Mouse (Mus musculus) midbrain, embryonic 12.5 days (tissue): Measurements from ENCODE around the gene Sec14l3. TPM values are rescaled to one million over a fixed set of nuclear protein-coding genes. Genes with fewer than 3 reads are reported as not detected.

Experiments used
- ATAC-seq: fragments of 200-750 bp; cut with Nextera tagmentation; 2 replicates; pipeline ENCODE4 v1.8.0; 2017; ENCODE audit warnings: low read depth, moderate TSS enrichment, moderate library complexity; ENCODE audit not compliant: low FRiP score
- H3K27ac ChIP-seq: fragments of 300-500 bp; sonication (generic); replicated peaks from 2 replicates; pipeline ENCODE4 v1.5.1; 2016; ENCODE audit warnings: mild to moderate bottlenecking
- H3K27me3 ChIP-seq: fragments of 300-500 bp; sonication (generic); 2 replicates; pipeline ENCODE4 v1.6.1; 2016; ENCODE audit warnings: mild to moderate bottlenecking
- H3K36me3 ChIP-seq: fragments of 300-500 bp; sonication (generic); 2 replicates; pipeline ENCODE4 v1.6.1; 2016
- H3K4me1 ChIP-seq: fragments of 300-500 bp; sonication (generic); 2 replicates; pipeline ENCODE4 v1.6.1; 2016
- H3K4me2 ChIP-seq: fragments of 300-500 bp; sonication (generic); replicated peaks from 2 replicates; pipeline ENCODE4 v1.6.1; 2016; ENCODE audit warnings: mild to moderate bottlenecking, moderate library complexity
- H3K4me3 ChIP-seq: fragments of 300-500 bp; sonication (generic); 2 replicates; pipeline ENCODE4 v1.5.1; 2016; ENCODE audit warnings: mild to moderate bottlenecking
- H3K9ac ChIP-seq: fragments of 300-500 bp; sonication (generic); replicated peaks from 2 replicates; pipeline ENCODE4 v1.6.1; 2016; ENCODE audit warnings: mild to moderate bottlenecking, moderate library complexity
- H3K9me3 ChIP-seq: fragments of 300-500 bp; sonication (generic); 2 replicates; pipeline ENCODE4 v1.6.1; 2016; ENCODE audit warnings: mild to moderate bottlenecking
- WGBS: fragments of 180-500 bp; shearing (Covaris S2); methylation state at CpG from one replicate; pipeline ENCODE4 v1.1.7; 2016; 5-methylcytosine and 5-hydroxymethylcytosine counted together
- polyA plus RNA-seq: library from polyadenylated mRNA; unstranded; fragments of >200 nt; fragmentation: Nextera tagmentation; extraction: Ambion mirVana; gene quantifications from 2 replicates; pipeline ENCODE4 v1.2.1, GENCODE M21; 2016

Gene Sec14l3
- polyA plus RNA-seq, 1 experiment from 2014 or later = not detected

DNA sequence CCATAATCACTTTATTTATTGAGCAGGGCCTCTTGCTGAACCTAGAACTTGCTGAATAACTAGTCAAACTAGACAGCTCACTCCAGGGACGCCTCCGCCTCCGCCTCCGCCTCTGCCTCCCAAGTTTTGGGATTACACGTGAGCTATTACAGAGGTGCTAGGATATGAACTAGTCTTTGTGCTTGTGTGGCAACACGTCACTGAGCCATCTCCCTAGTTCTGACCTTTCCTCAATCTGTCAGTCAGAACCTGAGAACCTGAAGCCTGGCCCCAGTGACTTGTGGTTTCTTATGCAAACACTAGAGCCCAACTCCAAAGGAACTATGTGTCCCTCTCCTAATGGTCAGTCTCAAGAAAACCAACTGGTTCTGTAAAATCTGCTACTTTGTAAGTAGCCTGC, 28.7 kb upstream of the Sec14l3 start:
- Histone ChIP-seq H3K27ac (no peak overlapping the region), H3K36me3 (no peaks in the 10 kb centered on the region), H3K9me3 (no peaks in the 10 kb centered on the region), H3K4me3 (no peak overlapping the region), H3K4me1 (no peaks in the 10 kb centered on the region), H3K4me2 (no peak overlapping the region), H3K27me3 (peaks cover 7% of the 10 kb centered on the region), H3K9ac (no peak overlapping the region)
- WGBS = 92% methylated on average over 6 of the region's 6 CpGs
- no peak for ATAC-seq

GRCm38 (mm10) chr11:4036365-4037084, 28.1 kb upstream of the Sec14l3 start:
- H3K36me3 ChIP-seq = no peaks in the 10 kb centered on the region
- no peak overlapping the region for H3K4me2 ChIP-seq
- H3K4me3 ChIP-seq = no peak overlapping the region
- no peak for ATAC-seq
- H3K9ac ChIP-seq = no peak overlapping the region
- H3K9me3 ChIP-seq = no peaks in the 10 kb centered on the region
- no peaks in the 10 kb centered on the region for H3K4me1 ChIP-seq
- peaks cover 4% of the 10 kb centered on the region for H3K27me3 ChIP-seq
- WGBS = 70% methylated on average over 9 of the region's 9 CpGs
- H3K27ac ChIP-seq = no peak overlapping the region

GRCm38 (mm10) chr11:4039951-4040350, 24.7 kb upstream of the Sec14l3 start:
- no peaks in the 10 kb centered on the region for H3K9me3 ChIP-seq
- H3K4me1 ChIP-seq = no peaks in the 10 kb centered on the region
- ATAC-seq = no peak
- no peak overlapping the region for H3K9ac ChIP-seq
- H3K4me2 ChIP-seq = no peak overlapping the region
- 93% methylated on average over 4 of the region's 4 CpGs for WGBS
- H3K27me3 ChIP-seq = 0 out of 2 replicates have a peak, but pooled peaks cover 3% of the 10 kb centered on the region
- no peaks in the 10 kb centered on the region for H3K36me3 ChIP-seq
- H3K4me3 ChIP-seq = no peak overlapping the region
- no peak overlapping the region for H3K27ac ChIP-seq

- Histone ChIP-seq H3K36me3 (no peaks in the 10 kb centered on the region), H3K27ac (no peak overlapping the region), H3K4me2 (no peak overlapping the region), H3K4me1 (no peaks in the 10 kb centered on the region), H3K27me3 (0 out of 2 replicates have a peak, but pooled peaks cover 3% of the 10 kb centered on the region), H3K4me3 (no peak overlapping the region), H3K9me3 (no peaks in the 10 kb centered on the region), H3K9ac (no peak overlapping the region)
- no peak for ATAC-seq
- 79% methylated on average over 6 of the region's 6 CpGs for WGBS
Observed at GRCm38 (mm10) chr11:4041123-4041625, 23.5 kb upstream of the Sec14l3 start.

GRCm38 (mm10) chr11:4043081-4043480, 21.6 kb upstream of the Sec14l3 start:
- 0 out of 2 replicates have a peak, but pooled peaks cover 3% of the 10 kb centered on the region for H3K27me3 ChIP-seq
- H3K9me3 ChIP-seq = no peaks in the 10 kb centered on the region
- no peak overlapping the region for H3K4me2 ChIP-seq
- no peak overlapping the region for H3K4me3 ChIP-seq
- ATAC-seq = no peak
- no peak overlapping the region for H3K9ac ChIP-seq
- no peak overlapping the region for H3K27ac ChIP-seq
- no peaks in the 10 kb centered on the region for H3K4me1 ChIP-seq
- 86% methylated on average over 7 of the region's 7 CpGs for WGBS
- no peaks in the 10 kb centered on the region for H3K36me3 ChIP-seq

GRCm38 (mm10) chr11:4046526-4046925, 18.1 kb upstream of the Sec14l3 start:
- H3K27me3 ChIP-seq = 0 out of 2 replicates have a peak, but pooled peaks cover 3% of the 10 kb centered on the region
- no peak overlapping the region for H3K27ac ChIP-seq
- H3K4me3 ChIP-seq = no peak overlapping the region
- H3K9me3 ChIP-seq = no peaks in the 10 kb centered on the region
- no peaks in the 10 kb centered on the region for H3K36me3 ChIP-seq
- H3K4me2 ChIP-seq = no peak overlapping the region
- no peak overlapping the region for H3K9ac ChIP-seq
- WGBS = 76% methylated on average over 5 of the region's 5 CpGs
- ATAC-seq = no peak
- H3K4me1 ChIP-seq = no peaks in the 10 kb centered on the region

DNA sequence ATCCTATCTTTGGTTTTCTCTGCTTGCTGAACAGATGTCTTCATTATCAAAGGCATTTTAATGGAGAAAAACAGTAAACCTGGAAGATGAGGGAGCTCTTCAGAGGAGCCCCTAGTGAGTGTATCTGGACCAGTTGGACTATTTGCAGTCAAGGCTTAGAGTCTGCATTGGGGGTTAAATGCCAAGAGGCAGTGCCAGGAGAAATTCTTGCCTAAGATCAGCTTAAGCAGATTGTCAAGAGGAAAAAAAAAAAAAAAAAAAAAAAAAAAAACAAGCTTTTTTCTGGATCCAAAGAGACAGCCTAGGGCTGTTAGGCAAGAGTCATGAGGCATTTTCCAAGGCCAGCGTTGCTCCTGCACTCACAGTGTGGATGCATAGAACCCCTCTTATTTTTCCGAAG, 16.9 kb upstream of the Sec14l3 start:
- Histone ChIP-seq H3K9ac (no peak overlapping the region), H3K4me2 (no peak overlapping the region), H3K4me3 (no peak overlapping the region), H3K9me3 (no peaks in the 10 kb centered on the region), H3K27me3 (0 out of 2 replicates have a peak, but pooled peaks cover 3% of the 10 kb centered on the region), H3K36me3 (no peaks in the 10 kb centered on the region), H3K27ac (no peak overlapping the region), H3K4me1 (no peaks in the 10 kb centered on the region)
- 84% methylated on average over 2 of the region's 2 CpGs for WGBS
- no peak for ATAC-seq

DNA sequence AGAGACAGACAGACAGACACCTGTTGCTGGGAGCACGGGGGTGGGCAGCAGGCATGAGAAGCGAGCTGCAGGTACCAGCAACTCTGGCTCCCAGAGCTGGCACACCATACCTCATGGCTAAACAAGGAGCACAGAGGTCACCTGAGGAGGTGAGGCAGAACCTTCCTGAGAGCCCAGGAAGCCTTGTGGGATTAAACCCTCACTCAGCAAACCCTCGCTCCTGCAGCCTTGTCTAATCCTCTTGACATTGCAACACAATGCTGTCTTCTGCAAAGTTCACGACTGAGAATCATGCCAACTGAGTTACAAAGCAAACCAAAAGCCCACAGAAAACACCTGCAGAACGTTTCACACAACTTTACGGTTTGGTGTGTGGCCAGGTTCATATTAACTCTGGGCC, 16.2 kb upstream of the Sec14l3 start:
- Histone ChIP-seq H3K4me2 (no peak overlapping the region), H3K4me1 (no peaks in the 10 kb centered on the region), H3K4me3 (no peak overlapping the region), H3K9me3 (no peaks in the 10 kb centered on the region), H3K9ac (no peak overlapping the region), H3K36me3 (no peaks in the 10 kb centered on the region), H3K27ac (no peak overlapping the region), H3K27me3 (0 out of 2 replicates have a peak, but pooled peaks cover 3% of the 10 kb centered on the region)
- ATAC-seq = no peak
- WGBS = 85% methylated on average over 6 of the region's 6 CpGs

- Histone ChIP-seq H3K9me3 (no peaks in the 10 kb centered on the region), H3K27me3 (no peaks in the 10 kb centered on the region), H3K4me1 (no peaks in the 10 kb centered on the region), H3K4me2 (no peak overlapping the region), H3K27ac (no peak overlapping the region), H3K4me3 (no peak overlapping the region), H3K36me3 (no peaks in the 10 kb centered on the region), H3K9ac (no peak overlapping the region)
- no peak for ATAC-seq
- WGBS = 23% methylated on average over 5 of the region's 5 CpGs
Observed at GRCm38 (mm10) chr11:4053586-4053985, 11.1 kb upstream of the Sec14l3 start.

- H3K4me2 ChIP-seq = no peak overlapping the region
- no peak overlapping the region for H3K27ac ChIP-seq
- no peak overlapping the region for H3K4me3 ChIP-seq
- no peak for ATAC-seq
- H3K27me3 ChIP-seq = no peaks in the 10 kb centered on the region
- H3K9ac ChIP-seq = no peak overlapping the region
- no peaks in the 10 kb centered on the region for H3K9me3 ChIP-seq
- no peaks in the 10 kb centered on the region for H3K4me1 ChIP-seq
- 77% methylated on average over 5 of the region's 5 CpGs for WGBS
- H3K36me3 ChIP-seq = no peaks in the 10 kb centered on the region
Observed at GRCm38 (mm10) chr11:4060866-4061575, 3.6 kb upstream of the Sec14l3 start.

DNA sequence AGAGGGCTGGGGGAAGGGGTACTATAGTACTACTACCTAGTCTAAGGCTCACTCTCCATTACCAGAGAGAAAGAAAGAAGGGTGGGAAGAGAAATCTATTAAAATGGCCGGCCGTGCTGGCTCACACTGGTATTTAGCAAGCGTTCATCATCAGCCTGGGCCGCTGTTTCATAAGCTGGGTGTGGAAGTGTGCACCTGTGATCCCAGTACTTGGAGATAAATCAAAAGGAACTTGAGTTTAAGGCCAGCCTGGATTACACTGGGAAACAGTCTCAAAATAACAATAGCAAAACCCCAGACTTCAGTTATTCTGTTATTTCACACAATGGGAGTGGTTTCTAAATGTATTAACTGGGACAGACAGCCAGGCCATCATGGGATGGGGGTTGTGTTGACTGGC, 2.1 kb upstream of the Sec14l3 start:
- Histone ChIP-seq H3K9ac (no peak overlapping the region), H3K36me3 (no peaks in the 10 kb centered on the region), H3K9me3 (no peaks in the 10 kb centered on the region), H3K4me1 (no peaks in the 10 kb centered on the region), H3K4me3 (no peak overlapping the region), H3K27me3 (no peaks in the 10 kb centered on the region), H3K4me2 (no peak overlapping the region), H3K27ac (no peak overlapping the region)
- no peak for ATAC-seq
- WGBS = 89% methylated on average over 4 of the region's 4 CpGs

- no peaks in the 10 kb centered on the region for H3K4me1 ChIP-seq
- no peaks in the 10 kb centered on the region for H3K36me3 ChIP-seq
- H3K9me3 ChIP-seq = no peaks in the 10 kb centered on the region
- ATAC-seq = no peak
- no peaks in the 10 kb centered on the region for H3K27me3 ChIP-seq
- no peak overlapping the region for H3K4me3 ChIP-seq
- H3K27ac ChIP-seq = no peak overlapping the region
- WGBS = 42% methylated on average over 6 of the region's 6 CpGs
- no peak overlapping the region for H3K9ac ChIP-seq
- no peak overlapping the region for H3K4me2 ChIP-seq
Observed at GRCm38 (mm10) chr11:4062981-4063380, 1.7 kb upstream of the Sec14l3 start.
